Mouse (Mus musculus): ENCODE data around the gene Acyp1.

DNA sequence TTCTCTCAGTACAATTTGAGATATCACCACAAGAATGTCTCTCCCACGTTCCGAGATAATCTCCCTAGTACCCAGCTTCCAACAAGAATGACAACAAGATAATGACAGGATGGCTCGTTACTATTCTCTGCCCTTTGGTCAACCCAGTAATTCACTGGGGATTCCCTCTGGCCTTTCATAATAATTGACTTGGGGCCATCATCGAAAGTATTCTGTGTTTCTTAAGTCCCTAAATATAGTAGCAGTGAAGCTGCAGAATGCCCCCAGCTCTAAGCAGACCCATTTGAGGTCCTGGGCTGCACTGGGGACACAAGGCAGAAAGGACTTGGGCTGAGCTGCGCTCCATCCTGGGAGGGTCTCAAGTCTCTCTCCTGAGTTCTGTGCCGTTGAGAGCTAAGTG, 4.0 kb upstream of the Acyp1 start:
- TF ChIP-seq POLR2A (IDR thresholded peaks at IDR 0.05; ENCODE audit: extremely low read depth, insufficient read depth, low read length) (no peak), CTCF (IDR thresholded peaks at IDR 0.05; ENCODE audit: extremely low read depth, insufficient read depth, low read length) (no peak)

Data from cortical plate, adult 2 months (tissue).